ENCODE assay signal across 22 mouse cellular contexts in genomic region chr9:51178297-51178696, GRCm38 (mm10). TPM values are rescaled to one million over a fixed set of nuclear protein-coding genes. Genes with fewer than 3 reads are reported as not detected.
DNase-seq lines count a peak whose midpoint lies in the region; ATAC-seq and TF ChIP-seq lines count a peak whose summit lies in the region.
"Had no signal": no experiment of that assay in that cellular context is flagged by ENCODE, and none has a peak within 500 bp of the region (broad histone marks: within the 10 kb centered on the region; RNA-seq: fewer than 3 reads in every experiment).

No protein-coding gene starts in this region.

- H3K4me3 ChIP-seq in intestine, postnatal 0 days (ENCODE audit: low read depth, low read length): no peak overlapping the region
- no peak overlapping the region for H3K4me3 ChIP-seq in intestine, embryonic 16.5 days (ENCODE audit: low read length)
- no peak overlapping the region for H3K4me3 ChIP-seq in cortical plate, adult 2 months (ENCODE audit: insufficient read depth, low read length)
- H3K4me3 ChIP-seq: embryonic facial prominence, embryonic 13.5 days; forebrain, embryonic 10.5 days; kidney, embryonic 15.5 days; lung, embryonic 15.5 days; stomach, embryonic 15.5 days had no signal

- no peak for TF ChIP-seq POLR2A in cortical plate, adult 2 months (IDR thresholded peaks at IDR 0.05; ENCODE audit: extremely low read depth, insufficient read depth, low read length)

- H3K9me3 ChIP-seq in intestine, postnatal 0 days (ENCODE audit: control insufficient read depth): no peaks in the 10 kb centered on the region
- H3K9me3 ChIP-seq in intestine, embryonic 16.5 days (ENCODE audit: control insufficient read depth, low read length): no peaks in the 10 kb centered on the region
- H3K9me3 ChIP-seq: embryonic facial prominence, embryonic 13.5 days; forebrain, embryonic 10.5 days; kidney, embryonic 15.5 days; lung, embryonic 15.5 days; stomach, embryonic 15.5 days had no signal

- ATAC-seq in intestine, postnatal 0 days: no peak
- no peak for ATAC-seq in intestine, embryonic 16.5 days
- ATAC-seq in erythroblast, adult 5-6 weeks (replicated peaks; ENCODE audit: low FRiP score, poor library complexity, severe bottlenecking): no peak

- no peak overlapping the region for H3K27ac ChIP-seq in intestine, postnatal 0 days (ENCODE audit: low read depth, low read length)
- no peak overlapping the region for H3K27ac ChIP-seq in intestine, embryonic 16.5 days (ENCODE audit: low read length)
- no peak overlapping the region for H3K27ac ChIP-seq in cortical plate, adult 2 months (ENCODE audit: insufficient read depth, low read length)
- H3K27ac ChIP-seq: embryonic facial prominence, embryonic 13.5 days; forebrain, embryonic 10.5 days; kidney, embryonic 15.5 days; lung, embryonic 15.5 days; stomach, embryonic 15.5 days had no signal

- no peak overlapping the region for H3K9ac ChIP-seq in intestine, postnatal 0 days (ENCODE audit: low read depth, low read length)
- no peak overlapping the region for H3K9ac ChIP-seq in intestine, embryonic 16.5 days (ENCODE audit: low read depth, low read length)
- H3K9ac ChIP-seq: embryonic facial prominence, embryonic 13.5 days; kidney, embryonic 15.5 days; lung, embryonic 15.5 days; stomach, embryonic 15.5 days had no signal

- no peaks in the 10 kb centered on the region for H3K4me1 ChIP-seq in intestine, postnatal 0 days (replicated peaks; ENCODE audit: control insufficient read depth, insufficient read depth, low read length)
- H3K4me1 ChIP-seq in intestine, embryonic 16.5 days (ENCODE audit: control insufficient read depth, insufficient read depth, low read length): no peaks in the 10 kb centered on the region
- peaks cover 4% of the 10 kb centered on the region; the same call in 1 of the 2 replicates for H3K4me1 ChIP-seq in cortical plate, adult 2 months (ENCODE audit: control insufficient read depth, insufficient read depth, low read length)
- H3K4me1 ChIP-seq: forebrain, embryonic 10.5 days; stomach, embryonic 15.5 days had no signal

- peak; percentile 33; the same call in 1 of the 2 replicates for TF ChIP-seq CTCF in intestine, postnatal 0 days (IDR thresholded peaks at IDR 0.05; ENCODE audit: low read depth)
- TF ChIP-seq CTCF in cortical plate, adult 2 months (IDR thresholded peaks at IDR 0.05; ENCODE audit: extremely low read depth, insufficient read depth, low read length): 0 out of 2 replicates have a peak, but pooled peaks have one; percentile 20

- 86% methylated on average over 1 of the region's 1 CpGs for WGBS in intestine, postnatal 0 days
- WGBS in intestine, embryonic 16.5 days: 89% methylated on average over 1 of the region's 1 CpGs

- no peak overlapping the region for H3K4me2 ChIP-seq in intestine, postnatal 0 days (replicated peaks; ENCODE audit: low read depth)
- no peak overlapping the region for H3K4me2 ChIP-seq in intestine, embryonic 16.5 days (ENCODE audit: low read depth, low read length)
- H3K4me2 ChIP-seq: embryonic facial prominence, embryonic 13.5 days; kidney, embryonic 15.5 days; lung, embryonic 15.5 days; midbrain, embryonic 11.5 days; stomach, embryonic 15.5 days had no signal

- H3K27me3 ChIP-seq in intestine, postnatal 0 days (replicated peaks; ENCODE audit: control insufficient read depth, insufficient read depth, low read length): no peaks in the 10 kb centered on the region
- H3K27me3 ChIP-seq in intestine, embryonic 16.5 days (replicated peaks; ENCODE audit: control insufficient read depth, insufficient read depth, low read length): no peaks in the 10 kb centered on the region
- H3K27me3 ChIP-seq: embryonic facial prominence, embryonic 13.5 days; kidney, embryonic 15.5 days; lung, embryonic 15.5 days; stomach, embryonic 15.5 days had no signal

- no peaks in the 10 kb centered on the region for H3K36me3 ChIP-seq in intestine, postnatal 0 days (ENCODE audit: control insufficient read depth, insufficient read depth)
- H3K36me3 ChIP-seq in intestine, embryonic 16.5 days (ENCODE audit: control insufficient read depth, insufficient read depth, low read length): no peaks in the 10 kb centered on the region
- H3K36me3 ChIP-seq: embryonic facial prominence, embryonic 13.5 days; forebrain, embryonic 10.5 days; kidney, embryonic 15.5 days; lung, embryonic 15.5 days; stomach, embryonic 15.5 days had no signal

- peak; percentile 30 to 64 for DNase-seq in spleen, adult 18-20 months
- no peak for DNase-seq in spleen, adult 12 weeks (ENCODE audit: low spot score)
- DNase-seq in thymus, postnatal 36 days: peak; percentile 39 to 45
- DNase-seq in right cerebral cortex, postnatal 10 days (ENCODE audit: low spot score in 2 of 2): no peak
- DNase-seq: gastrocnemius, postnatal 36 days; liver; right cerebral cortex, postnatal 14 days had no signal

RNA-seq across cellular contexts. Expression of gene Gm32742, which starts 13.0 kb away (rescaled TPM):
- not detected in 2 replicates for polyA plus RNA-seq in intestine, postnatal 0 days (2015; fragmentation: Nextera tagmentation; extraction: Ambion mirVana)
- polyA plus RNA-seq in intestine, embryonic 16.5 days (2015; fragmentation: Nextera tagmentation; extraction: Ambion mirVana): 0.01 TPM in 1 of 2 replicates, not detected in the other
- 0.02 TPM in 2 replicates for polyA plus RNA-seq in cortical plate, adult 2 months (2012; rRNA removed)
- total RNA-seq in erythroblast, adult 5-6 weeks (2015; ENCODE audit: low replicate concordance): not detected in 2 replicates
- not detected in 2 replicates for total RNA-seq in erythroblast, adult 5-6 weeks (2017; ENCODE audit: low replicate concordance)
- total RNA-seq: adrenal gland, postnatal 4 days; gastrocnemius, postnatal 36 days; left cerebral cortex, postnatal 10 days had no signal
- polyA plus RNA-seq: forebrain, embryonic 10.5 days; frontal cortex, adult 2 months; heart, embryonic 14.5 days; midbrain, embryonic 11.5 days had no signal

RNA-seq across cellular contexts. Expression of gene Pou2af1, which starts 35.2 kb away (rescaled TPM):
- polyA plus RNA-seq in intestine, postnatal 0 days (2015; fragmentation: Nextera tagmentation; extraction: Ambion mirVana): 0.08 and 0.09 TPM in 2 replicates
- polyA plus RNA-seq in intestine, embryonic 16.5 days (2015; fragmentation: Nextera tagmentation; extraction: Ambion mirVana): 0.07 and 0.10 TPM in 2 replicates
- 0.13 TPM in 2 replicates for polyA plus RNA-seq in cortical plate, adult 2 months (2012; rRNA removed)
- 3.7 and 4.8 TPM in 2 replicates for total RNA-seq in erythroblast, adult 5-6 weeks (2015; ENCODE audit: low replicate concordance)
- 0.09 and 1.4 TPM in 2 replicates for total RNA-seq in erythroblast, adult 5-6 weeks (2017; ENCODE audit: low replicate concordance)
- total RNA-seq: common myeloid progenitor, adult 5-6 weeks; left cerebral cortex, postnatal 10 days had no signal
- polyA plus RNA-seq: forebrain, embryonic 10.5 days; heart, embryonic 14.5 days; kidney, embryonic 15.5 days had no signal

Comparison
In these comparisons a context has a peak if more than half of its experiments do, and no peak if none do; other contexts are left out.
1. DNase-seq: peak in spleen, adult 18-20 months (2 of 2) and thymus, postnatal 36 days (2 of 2); none in spleen, adult 12 weeks (single experiment) and right cerebral cortex, postnatal 10 days (0 of 2).